In the genomic region with DNA sequence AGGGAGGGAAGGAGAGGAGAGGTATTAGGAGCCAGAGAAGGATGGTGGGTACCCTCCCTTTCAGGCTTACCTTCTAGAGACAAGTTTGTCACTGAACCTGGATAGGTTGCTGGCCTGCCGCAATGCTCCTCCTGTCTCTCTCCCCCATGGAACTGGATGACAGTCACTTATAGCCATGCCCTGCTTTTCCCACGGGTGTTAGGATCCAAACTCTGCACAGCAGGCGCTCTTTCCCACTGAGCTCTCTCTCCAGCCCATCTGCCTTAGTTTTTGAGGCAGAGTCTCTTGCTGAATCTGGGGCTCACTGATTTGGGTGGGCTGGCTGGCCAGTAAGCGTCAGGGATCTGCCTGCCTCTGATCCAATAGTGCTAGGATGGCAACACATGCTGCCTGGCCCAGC, we compare ENCODE assay signal across 20 mouse cellular contexts. TPM values are rescaled to one million over a fixed set of nuclear protein-coding genes. Genes with fewer than 3 reads are reported as not detected.
A peak's percentile ranks its signal among the peaks of the same experiment; 100 is the strongest.
DNase-seq lines count a peak whose midpoint lies in the region; ATAC-seq and TF ChIP-seq lines count a peak whose summit lies in the region.
"Had no signal": no experiment of that assay in that cellular context is flagged by ENCODE, and none has a peak within 500 bp of the region (broad histone marks: within the 10 kb centered on the region; RNA-seq: fewer than 3 reads in every experiment).

No protein-coding gene starts in this region.

- H3K4me3 ChIP-seq in left cerebral cortex, adult 2 months = no peak overlapping the region
- H3K4me3 ChIP-seq: embryonic facial prominence, embryonic 13.5 days; forebrain, embryonic 15.5 days; heart, embryonic 12.5 days; hindbrain, embryonic 13.5 days; midbrain, embryonic 13.5 days; neural tube, embryonic 13.5 days had no signal

- ATAC-seq in frontal cortex, adult (ENCODE audit: low TSS enrichment) = peak; percentile 63
- ATAC-seq: inflammation-experienced regulatory T-cells, adult 6 months; midbrain, embryonic 13.5 days had no signal

- no peak for TF ChIP-seq CTCF in left cerebral cortex, adult 2 months (IDR thresholded peaks at IDR 0.05)

- intact Hi-C loops in left cerebral cortex, adult 2 months (cut with DNase I) = no loop called here
- intact Hi-C loops in left cerebral cortex, postnatal 4 days (cut with DNase I) = no loop called here
- intact Hi-C loops in heart, postnatal 14 days (cut with DNase I) = no loop called here

- H3K27ac ChIP-seq in left cerebral cortex, adult 2 months = peak overlapping the region; percentile 13; the same call in 1 of the 2 replicates
- H3K27ac ChIP-seq: embryonic facial prominence, embryonic 13.5 days; hindbrain, embryonic 13.5 days; midbrain, embryonic 13.5 days; neural tube, embryonic 13.5 days; stomach, postnatal 0 days had no signal

- DNase-seq in frontal cortex, postnatal 14 days (ENCODE audit: low spot score in 2 of 2) = no peak
- DNase-seq in left cerebral cortex, adult 2 months (ENCODE audit: extremely low spot score in 1 of 2, low spot score in 2 of 2) = peak in 1 of 2 experiments; percentile 31
- DNase-seq in left cerebral cortex, postnatal 4 days = no peak
- DNase-seq in cerebellum, adult 8-10 months = peak; percentile 56
- peak; percentile 7 to 16 for DNase-seq in right cerebral cortex, postnatal 36 days (ENCODE audit: low spot score in 2 of 2)
- no peak for DNase-seq in heart, postnatal 14 days
- DNase-seq: adrenal gland, postnatal 36 days; kidney, adult 2 months; kidney, postnatal 10 days; lung, adult 18-20 months; lung, postnatal 14 days had no signal

RNA-seq across cellular contexts. Expression of a gene that starts 23.5 kb away (rescaled TPM):
- 100 to 1,000 TPM; 102 to 119 TPM for total RNA-seq in left cerebral cortex, adult 2 months (2021)
- 10 to 100 TPM; 52.1 to 57.0 TPM for total RNA-seq in left cerebral cortex, postnatal 4 days (2021)
- 10 to 100 TPM; 27.1 to 27.3 TPM for total RNA-seq in heart, postnatal 14 days (2021)

Comparison
In these comparisons a context has a peak if more than half of its experiments do, and no peak if none do; other contexts are left out.
1. DNase-seq: peak in cerebellum, adult 8-10 months (single experiment) and right cerebral cortex, postnatal 36 days (2 of 2); none in frontal cortex, postnatal 14 days (0 of 2), left cerebral cortex, postnatal 4 days (single experiment) and heart, postnatal 14 days (0 of 2).